Mouse (Mus musculus): ENCODE results near the gene Slc31a2.
A peak's percentile ranks its signal among the peaks of the same experiment; 100 is the strongest.
"Not testable (repeated sequence)": the region's sequence is repeated elsewhere in the genome, so short reads cannot be mapped to it uniquely, and the experiment has no call there.

The Slc31a2 gene

DNA sequence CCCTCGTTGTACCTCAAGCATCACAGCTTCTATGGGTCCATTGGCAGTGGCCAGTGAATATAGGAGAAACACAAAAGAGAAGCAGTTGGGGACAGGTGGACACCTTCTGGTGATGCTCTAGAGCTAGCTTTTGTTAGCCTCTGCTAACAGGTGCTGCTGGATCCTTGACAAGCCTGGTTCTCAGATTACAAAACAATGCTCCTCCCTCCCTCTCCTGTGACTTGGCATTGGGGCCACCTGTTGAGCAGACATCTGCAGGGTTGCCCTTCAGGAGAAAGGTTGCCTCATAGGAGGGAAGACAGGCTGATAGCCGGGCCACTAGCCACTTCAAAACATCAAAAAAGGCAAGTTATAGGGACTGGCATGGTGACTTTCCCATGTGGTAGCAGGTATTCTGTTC is at the start of gene Slc31a2:
Gene Slc31a2 (plus strand): TSS at position 287 of the 400 bp plus-strand sequence.
- DNase-seq (ENCODE audit: low spot score) = no peak

GRCm38 (mm10) chr4:62213490-62213889 is 48.9 kb upstream of the Slc31a2 start:
- no peak for DNase-seq (ENCODE audit: low spot score)

- DNase-seq (ENCODE audit: low spot score) = peak; percentile 42
Measured at GRCm38 (mm10) chr4:62228391-62228790, 34.0 kb upstream of the Slc31a2 start.

DNA sequence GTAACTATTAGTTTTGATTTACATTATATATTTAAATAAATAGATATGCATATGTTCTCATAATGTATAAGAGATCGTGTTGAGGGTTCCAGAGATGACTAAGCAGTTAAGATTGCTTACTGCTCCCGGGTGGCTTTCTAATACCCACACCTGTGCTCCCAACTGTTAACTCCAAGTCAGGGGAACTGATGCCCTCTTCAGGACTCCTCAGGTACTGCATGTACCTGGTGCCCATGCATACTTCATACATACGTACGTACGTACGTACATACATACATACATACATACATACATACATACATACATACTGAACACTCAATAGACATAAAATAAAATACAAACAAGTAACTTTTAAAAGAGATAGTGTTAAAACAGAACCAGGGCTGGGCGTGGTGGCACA is 32.9 kb upstream of the Slc31a2 start:
- no peak for DNase-seq (ENCODE audit: low spot score)

DNA sequence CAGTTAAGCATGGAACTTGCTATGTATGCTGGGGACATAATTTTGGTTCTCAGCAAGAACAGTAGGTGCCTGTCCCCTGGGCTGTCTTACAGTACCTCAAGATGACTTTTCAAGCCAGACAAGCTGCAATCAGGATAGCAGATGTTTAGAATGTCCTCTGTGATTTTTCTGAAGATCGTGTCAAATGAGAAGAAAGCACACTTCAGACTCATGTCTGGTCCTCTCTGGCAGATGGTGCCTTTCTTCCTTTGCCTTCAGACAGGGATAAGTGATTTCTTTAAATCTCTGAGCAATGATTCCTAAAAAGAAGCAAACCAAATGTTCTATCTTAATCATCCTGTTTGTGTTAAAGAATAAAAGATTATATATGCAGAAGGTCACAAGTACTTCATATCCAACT is 32.2 kb upstream of the Slc31a2 start:
- no peak for DNase-seq (ENCODE audit: low spot score)

DNA sequence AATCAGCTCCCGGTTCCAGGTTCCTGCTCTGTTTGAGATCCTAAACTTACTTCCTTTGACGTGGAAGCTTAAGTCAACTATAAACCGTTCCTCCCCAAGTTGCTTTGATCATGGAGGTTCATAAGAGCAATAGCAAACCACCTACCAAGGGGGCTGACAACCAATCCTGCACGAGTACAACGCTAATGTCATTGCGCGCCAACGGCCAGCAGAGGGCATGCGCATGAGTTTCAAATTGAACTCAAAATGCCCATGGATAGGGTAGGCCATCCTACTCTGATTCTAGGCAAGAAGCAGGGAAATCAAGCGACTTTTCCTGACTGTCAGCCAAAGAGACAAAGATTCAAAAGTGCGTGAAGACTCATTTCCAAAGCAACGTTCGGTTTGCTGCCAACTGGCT is 31.6 kb upstream of the Slc31a2 start, which contains the start of gene Zfp37:
Gene Zfp37 (minus strand): TSS at position 279 of the 400 bp plus-strand sequence.
- no peak for DNase-seq (ENCODE audit: low spot score)

GRCm38 (mm10) chr4:62240586-62240985 is 21.8 kb upstream of the Slc31a2 start:
- no peak for DNase-seq (ENCODE audit: low spot score)

- DNase-seq (ENCODE audit: low spot score) = no peak
Measured at GRCm38 (mm10) chr4:62248328-62248727, 14.0 kb upstream of the Slc31a2 start.

- no peak for DNase-seq (ENCODE audit: low spot score)
Measured at GRCm38 (mm10) chr4:62250896-62251544, 11.3 kb upstream of the Slc31a2 start.

GRCm38 (mm10) chr4:62251776-62252175 is 10.6 kb upstream of the Slc31a2 start:
- no peak for DNase-seq (ENCODE audit: low spot score)

DNA sequence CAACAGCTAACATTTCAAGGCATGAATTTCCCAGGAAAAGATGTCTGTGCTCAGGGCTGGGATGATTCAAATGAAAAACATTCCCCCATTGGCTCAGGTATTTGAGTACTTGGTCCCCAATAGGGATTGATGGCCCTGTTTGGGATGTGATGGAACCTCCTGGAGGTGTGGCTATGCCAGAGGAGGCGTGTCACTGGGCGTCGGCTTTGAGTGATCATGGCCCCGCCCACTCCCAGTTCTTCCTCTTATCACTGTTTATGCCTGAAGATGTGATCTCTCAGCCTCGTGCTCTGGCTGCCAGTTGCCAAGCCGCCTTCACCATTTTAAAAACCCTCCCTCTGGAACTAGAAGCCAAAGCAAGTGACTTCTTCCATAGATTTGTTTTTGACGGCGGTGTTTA is 7.8 kb upstream of the Slc31a2 start:
- DNase-seq (ENCODE audit: low spot score) = no peak

GRCm38 (mm10) chr4:62256931-62257330 is 5.4 kb upstream of the Slc31a2 start:
- DNase-seq (ENCODE audit: low spot score) = peak; percentile 36

GRCm38 (mm10) chr4:62263133-62263844 is 927 bp downstream of the Slc31a2 start:
- no peak for DNase-seq (ENCODE audit: low spot score)

DNA sequence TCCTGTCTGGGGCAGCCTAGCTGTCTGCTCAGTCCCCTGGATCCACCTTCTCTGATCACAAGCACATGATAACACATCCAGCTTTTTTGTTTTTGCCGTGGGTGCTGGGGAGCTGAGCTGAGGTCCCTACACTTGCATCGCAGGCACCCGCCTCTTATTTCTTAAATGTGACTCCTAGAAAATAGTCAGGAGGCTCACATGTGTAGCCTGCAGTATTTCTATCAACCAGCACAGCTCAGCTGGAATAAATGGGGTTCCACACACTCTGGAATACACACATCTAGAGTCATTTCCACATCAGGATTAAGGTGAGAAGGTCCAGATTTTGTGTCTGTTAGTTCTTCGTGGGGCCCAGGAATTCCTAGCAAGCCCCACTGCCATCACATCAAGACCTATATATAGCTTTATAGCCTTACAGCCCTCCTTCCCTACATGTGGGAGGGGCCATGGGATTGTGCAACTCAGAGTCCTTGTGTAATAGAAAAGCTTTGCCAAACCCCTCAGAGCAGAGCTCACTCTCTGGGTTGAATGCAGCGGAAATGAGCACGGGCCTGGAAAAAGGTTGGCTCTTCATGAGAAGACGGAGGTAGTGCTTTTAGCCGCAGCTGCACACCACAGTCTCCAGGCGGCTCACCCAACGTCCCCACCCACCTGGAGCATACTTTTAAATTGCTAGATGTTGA is 2.9 kb downstream of the Slc31a2 start:
- no peak for DNase-seq (ENCODE audit: low spot score)

DNA sequence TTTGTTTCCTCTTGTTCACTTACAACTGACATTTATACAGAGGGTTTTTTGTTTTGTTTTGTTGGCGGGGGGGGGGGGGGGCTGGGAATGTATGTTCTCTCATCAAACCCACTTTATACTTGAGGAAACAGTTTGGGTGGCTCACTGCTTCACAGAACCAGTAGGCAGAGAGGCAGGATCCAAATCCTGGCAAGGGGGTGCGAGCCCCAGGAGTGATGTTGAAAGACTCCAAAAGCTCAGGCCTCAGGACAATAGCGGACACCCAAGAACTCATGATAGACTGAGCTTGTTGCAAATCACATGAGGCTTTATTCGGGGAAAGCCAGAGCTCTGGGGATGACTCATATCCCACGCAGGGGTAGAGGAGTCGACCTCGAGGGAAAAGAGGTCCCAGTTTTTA is 3.7 kb downstream of the Slc31a2 start:
- DNase-seq (ENCODE audit: low spot score) = not testable (repeated sequence)

GRCm38 (mm10) chr4:62267101-62267500 is 4.7 kb downstream of the Slc31a2 start:
- DNase-seq (ENCODE audit: low spot score) = no peak

DNA sequence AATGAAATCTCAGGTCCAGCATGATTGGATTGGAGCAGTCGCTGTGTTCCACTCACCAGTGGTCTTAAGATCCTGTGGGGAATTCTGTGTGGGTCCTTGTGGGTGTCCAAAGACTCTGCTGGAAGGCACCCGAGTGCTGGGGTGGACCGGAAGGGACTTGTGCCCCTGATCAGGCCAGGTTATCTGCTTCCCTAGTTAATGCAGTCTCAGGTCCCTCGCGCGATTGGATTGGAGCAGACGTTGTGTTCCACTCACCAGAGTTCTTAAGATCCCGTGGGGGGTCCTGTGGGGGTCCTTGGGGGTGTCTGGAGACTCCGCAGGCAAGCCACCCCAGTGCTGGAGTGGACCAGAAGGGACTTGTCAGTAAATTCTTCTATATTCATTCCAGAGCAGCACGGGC is 10.3 kb downstream of the Slc31a2 start:
- no peak for DNase-seq (ENCODE audit: low spot score)

DNA sequence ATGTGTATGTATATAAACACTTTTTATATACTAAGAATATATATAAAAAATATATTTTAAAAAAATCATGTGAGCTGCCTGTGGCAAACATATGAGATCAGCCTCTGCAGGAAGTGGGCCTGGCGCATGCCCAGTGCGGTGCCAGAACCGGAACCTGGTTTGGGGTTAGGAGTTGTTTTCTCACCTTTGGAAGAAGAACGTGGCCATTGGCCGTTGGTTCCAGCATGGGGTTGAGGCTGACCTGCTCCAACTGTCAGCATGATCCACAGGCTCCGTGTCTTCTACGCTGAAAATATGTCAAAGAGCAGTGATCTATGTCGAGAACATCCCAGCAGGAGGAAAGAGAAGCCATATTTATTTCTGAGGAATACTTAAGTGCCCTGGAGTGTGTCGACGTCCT is 11.6 kb downstream of the Slc31a2 start:
- no peak for DNase-seq (ENCODE audit: low spot score)

GRCm38 (mm10) chr4:62274841-62275536 is 12.6 kb downstream of the Slc31a2 start:
- no peak for DNase-seq (ENCODE audit: low spot score)

DNA sequence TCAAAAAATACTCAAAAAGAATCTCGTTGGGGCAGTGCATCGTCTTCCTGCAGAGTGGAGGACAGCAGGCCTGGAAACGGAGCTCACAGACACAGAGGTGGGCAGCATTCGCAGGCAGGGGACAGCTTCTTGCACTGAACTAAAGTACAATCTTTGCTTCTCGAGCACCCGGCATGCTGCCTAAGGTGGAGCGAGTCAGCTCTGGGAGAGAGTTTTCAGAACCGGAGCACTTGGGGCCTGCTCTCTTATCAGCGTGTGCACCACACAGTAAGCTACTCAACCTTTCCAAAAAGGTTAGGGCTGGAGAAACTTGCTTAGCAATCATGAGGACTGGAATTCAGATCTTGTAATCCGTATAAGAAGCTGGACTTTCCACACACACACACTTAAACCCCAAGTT is 14.3 kb downstream of the Slc31a2 start:
- DNase-seq (ENCODE audit: low spot score) = no peak

DNA sequence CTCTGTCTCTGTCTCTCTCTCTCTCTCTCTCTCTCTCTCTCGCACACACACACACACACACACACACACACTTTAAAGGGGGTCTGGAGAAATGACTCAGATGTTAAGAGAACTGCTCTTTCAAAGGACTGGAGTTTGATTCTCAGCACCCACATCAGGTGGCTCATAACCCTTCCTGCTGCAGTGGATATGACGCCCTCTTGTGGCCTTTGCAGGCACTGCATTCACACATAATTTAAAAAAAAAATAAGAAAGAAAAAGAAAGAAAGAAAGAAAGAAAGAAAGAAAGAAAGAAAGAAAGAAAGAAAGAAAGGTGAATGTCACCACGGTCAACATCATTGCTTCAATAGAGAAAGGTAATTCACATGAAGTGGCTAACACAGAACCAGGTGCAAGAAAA is 14.9 kb downstream of the Slc31a2 start:
- no peak for DNase-seq (ENCODE audit: low spot score)

- no peak for DNase-seq (ENCODE audit: low spot score)
Measured at GRCm38 (mm10) chr4:62278081-62278480, 15.7 kb downstream of the Slc31a2 start.

DNA sequence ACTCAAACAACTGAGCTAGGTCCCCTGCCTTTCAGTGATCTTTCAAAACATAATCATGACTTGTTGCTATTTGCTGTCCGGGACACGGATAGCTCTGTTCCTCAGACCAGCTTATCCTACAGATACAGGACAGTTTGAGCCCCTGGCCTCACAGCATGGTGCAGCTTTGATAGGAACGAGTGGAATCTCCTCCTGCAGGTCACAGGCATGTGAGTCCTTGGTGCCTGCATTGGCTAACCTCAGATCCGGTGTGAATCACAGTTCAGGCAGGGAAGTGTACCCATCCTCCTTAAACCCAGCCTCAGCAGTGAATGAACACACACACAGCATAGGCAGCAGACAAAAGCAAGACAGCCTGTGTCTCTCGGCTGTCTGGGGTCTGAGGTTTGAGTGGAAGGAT is 19.0 kb downstream of the Slc31a2 start:
- DNase-seq (ENCODE audit: low spot score) = no peak
